In genomic region chr16:90753386-90753941, GRCm38 (mm10) we compare ENCODE assay signal across 16 mouse cellular contexts. TPM values are rescaled to one million over a fixed set of nuclear protein-coding genes. Genes with fewer than 3 reads are reported as not detected.
"Had no signal": no experiment of that assay in that cellular context is flagged by ENCODE, and none has a peak within 500 bp of the region (broad histone marks: within the 10 kb centered on the region; RNA-seq: fewer than 3 reads in every experiment).

No protein-coding gene starts in this region.

- H3K4me1 ChIP-seq: limb, embryonic 10.5 days; neural tube, embryonic 15.5 days had no signal

- H3K4me2 ChIP-seq: liver, embryonic 12.5 days; lung, embryonic 14.5 days; neural tube, embryonic 15.5 days had no signal

- ATAC-seq: liver, embryonic 12.5 days had no signal

- H3K4me3 ChIP-seq: left cerebral cortex, adult 2 months; limb, embryonic 10.5 days; liver, embryonic 12.5 days; midbrain, embryonic 10.5 days; myocyte; neural tube, embryonic 15.5 days had no signal

- DNase-seq: lung, embryonic 14.5 days; lung, postnatal 10 days; lung, postnatal 4 days; midbrain, embryonic 14.5 days; right cerebral cortex, adult 18-20 months; right cerebral cortex, postnatal 25 days; thymus, postnatal 4 days had no signal

- H3K27ac ChIP-seq: kidney, postnatal 0 days; left cerebral cortex, adult 2 months; limb, embryonic 10.5 days; liver, embryonic 12.5 days; midbrain, embryonic 10.5 days; neural tube, embryonic 15.5 days; stomach, postnatal 0 days had no signal

- H3K27me3 ChIP-seq: liver, embryonic 12.5 days; neural tube, embryonic 15.5 days had no signal

- H3K9me3 ChIP-seq: limb, embryonic 10.5 days; liver, embryonic 12.5 days; midbrain, embryonic 10.5 days; neural tube, embryonic 15.5 days had no signal

- H3K9ac ChIP-seq: liver, embryonic 12.5 days; lung, embryonic 14.5 days; neural tube, embryonic 15.5 days had no signal

RNA-seq across cellular contexts. Expression of gene Mrap, which starts 15.5 kb away (rescaled TPM):
- total RNA-seq: megakaryocyte, adult 5-6 weeks had no signal
- polyA plus RNA-seq: kidney, postnatal 0 days; midbrain, embryonic 14.5 days; myocyte; stomach, postnatal 0 days had no signal
